Mouse (Mus musculus) spleen, adult 2 months (tissue): ENCODE data around the gene Ndel1. TPM values are rescaled to one million over a fixed set of nuclear protein-coding genes. Genes with fewer than 3 reads are reported as not detected.
A peak's percentile ranks its signal among the peaks of the same experiment; 100 is the strongest.

Experiments
- DNase-seq, 2 experiments: peaks; one replicate each; pipeline versions ENCODE4 v3.0.0 to v3.0.0-alpha.2; 2012 to 2021; ENCODE audit warnings: low spot score in 2 of 2, low read depth in 1 of 2
- H3K27ac ChIP-seq: fragments of 200-500 bp; 2 replicates; pipeline ENCODE4 v1.5.1; 2012; ENCODE audit warnings: low read length, inconsistent platforms; ENCODE audit not compliant: insufficient read depth
- H3K27me3 ChIP-seq: fragments of 200-500 bp; 2 replicates; pipeline ENCODE4 v1.6.1; 2012; ENCODE audit warnings: mild to moderate bottlenecking, moderate library complexity, low read length, inconsistent platforms; ENCODE audit not compliant: control insufficient read depth, insufficient read depth
- H3K36me3 ChIP-seq: fragments of 200-500 bp; 2 replicates; pipeline ENCODE4 v1.6.1; 2012; ENCODE audit warnings: mild to moderate bottlenecking, low read length, inconsistent platforms; ENCODE audit not compliant: control insufficient read depth, insufficient read depth
- H3K4me1 ChIP-seq: fragments of 200-500 bp; 2 replicates; pipeline ENCODE4 v1.6.1; 2011; ENCODE audit warnings: inconsistent platforms; ENCODE audit not compliant: control insufficient read depth, insufficient read depth, insufficient read length
- H3K4me3 ChIP-seq: fragments of 200-500 bp; 2 replicates; pipeline ENCODE4 v1.5.1; 2011; ENCODE audit warnings: mild to moderate bottlenecking, inconsistent platforms; ENCODE audit not compliant: insufficient read depth, insufficient read length; ENCODE audit errors: extremely low read depth
- CTCF ChIP-seq: fragments of 200-500 bp; IDR thresholded peaks from 2 replicates; pipeline ENCODE4 v1.5.1; 2011; ENCODE audit warnings: mild to moderate bottlenecking, inconsistent platforms; ENCODE audit not compliant: insufficient read depth, insufficient read length, insufficient replicate concordance; ENCODE audit errors: extremely low read depth
- POLR2A ChIP-seq: fragments of 200-500 bp; IDR thresholded peaks from 2 replicates; pipeline ENCODE4 v1.6.1; 2011; ENCODE audit warnings: low read depth, low read length, inconsistent platforms
- WGBS: fragments of 180-500 bp; shearing (Covaris S2); methylation state at CpG from one replicate; pipeline ENCODE4 v1.1.7; 2018; 5-methylcytosine and 5-hydroxymethylcytosine counted together
- polyA plus RNA-seq: library from polyadenylated mRNA; depleted of rRNA; stranded (reverse); fragments of >200 nt; gene quantifications from 2 replicates; pipeline ENCODE4 v1.2.3, GENCODE M21; 2012

Gene Ndel1
- polyA plus RNA-seq, 1 experiment: 23.0 TPM

- Histone ChIP-seq H3K27ac (no peak overlapping the region), H3K36me3 (no peaks in the 10 kb centered on the region), H3K4me1 (no peaks in the 10 kb centered on the region), H3K4me3 (no peak overlapping the region), H3K27me3 (no peaks in the 10 kb centered on the region)
- DNase-seq: no peak
- TF ChIP-seq CTCF (no peak), POLR2A (no peak)
- WGBS: 77% methylated on average over 5 of the region's 5 CpGs
Observed at GRCm38 (mm10) chr11:68884368-68884767, 12.7 kb upstream of the Ndel1 start.

GRCm38 (mm10) chr11:68883843-68884242 is 12.2 kb upstream of the Ndel1 start:
- Histone ChIP-seq H3K36me3 (no peaks in the 10 kb centered on the region), H3K4me3 (no peak overlapping the region), H3K27ac (no peak overlapping the region), H3K27me3 (no peaks in the 10 kb centered on the region), H3K4me1 (no peaks in the 10 kb centered on the region)
- 86% methylated on average over 2 of the region's 2 CpGs for WGBS
- no peak for DNase-seq
- TF ChIP-seq CTCF (no peak), POLR2A (no peak)

GRCm38 (mm10) chr11:68882107-68882506 is 10.4 kb upstream of the Ndel1 start:
- TF ChIP-seq CTCF (no peak), POLR2A (no peak)
- Histone ChIP-seq H3K27ac (no peak overlapping the region), H3K4me3 (no peak overlapping the region), H3K36me3 (no peaks in the 10 kb centered on the region), H3K4me1 (no peaks in the 10 kb centered on the region), H3K27me3 (no peaks in the 10 kb centered on the region)
- no peak for DNase-seq
- WGBS: 69% methylated on average over 14 of the region's 14 CpGs

GRCm38 (mm10) chr11:68878811-68879210 is 7.2 kb upstream of the Ndel1 start:
- Histone ChIP-seq H3K4me1 (no peaks in the 10 kb centered on the region), H3K27ac (no peak overlapping the region), H3K36me3 (no peaks in the 10 kb centered on the region), H3K27me3 (no peaks in the 10 kb centered on the region), H3K4me3 (no peak overlapping the region)
- TF ChIP-seq CTCF (no peak), POLR2A (no peak)
- 81% methylated on average over 5 of the region's 5 CpGs for WGBS
- DNase-seq: no peak

GRCm38 (mm10) chr11:68874841-68875240 is 3.2 kb upstream of the Ndel1 start:
- Histone ChIP-seq H3K36me3 (no peaks in the 10 kb centered on the region), H3K27me3 (no peaks in the 10 kb centered on the region), H3K4me1 (no peaks in the 10 kb centered on the region), H3K27ac (no peak overlapping the region), H3K4me3 (no peak overlapping the region)
- DNase-seq: peak; percentile 44 to 47
- TF ChIP-seq POLR2A (no peak), CTCF (peak; percentile 51; the same call in 1 of the 2 replicates)
- 0% methylated on average over 2 of the region's 2 CpGs for WGBS

GRCm38 (mm10) chr11:68871277-68871676 is 381 bp downstream of the Ndel1 start:
- TF ChIP-seq CTCF: no peak
- TF ChIP-seq POLR2A: no peak
- Histone ChIP-seq H3K36me3 (no peaks in the 10 kb centered on the region), H3K27ac (no peak overlapping the region), H3K27me3 (no peaks in the 10 kb centered on the region; the same call in 1 of the 2 replicates), H3K4me3 (no peak overlapping the region), H3K4me1 (no peaks in the 10 kb centered on the region)
- 89% methylated on average over 9 of the region's 9 CpGs for WGBS
- no peak for DNase-seq

GRCm38 (mm10) chr11:68864544-68865189 is 7.0 kb downstream of the Ndel1 start:
- no peaks in the 10 kb centered on the region for H3K36me3 ChIP-seq
- no peak overlapping the region for H3K27ac ChIP-seq
- TF ChIP-seq CTCF (no peak), POLR2A (no peak)
- no peaks in the 10 kb centered on the region; the same call in 1 of the 2 replicates for H3K27me3 ChIP-seq
- DNase-seq: peak in 1 of 2 experiments; percentile 8
- no peaks in the 10 kb centered on the region; the same call in 1 of the 2 replicates for H3K4me1 ChIP-seq
- H3K4me3 ChIP-seq: no peak overlapping the region
- 25% methylated on average over 9 of the region's 9 CpGs for WGBS
